Mouse (Mus musculus) kidney, adult 11 months (tissue): ENCODE results near the gene Fam187b.

Source experiments
- DNase-seq: peaks from one replicate; pipeline ENCODE4 v3.0.0; 2022

Gene Fam187b

GRCm38 (mm10) chr7:30958866-30959487 lies 14.6 kb upstream of the Fam187b start:
- DNase-seq: no peak

GRCm38 (mm10) chr7:30959786-30960349 lies 13.7 kb upstream of the Fam187b start:
- DNase-seq: no peak

GRCm38 (mm10) chr7:30962862-30963261 lies 10.7 kb upstream of the Fam187b start:
- DNase-seq: no peak

GRCm38 (mm10) chr7:30964366-30964765 lies 9.2 kb upstream of the Fam187b start:
- no peak for DNase-seq

- DNase-seq: no peak
Observed at GRCm38 (mm10) chr7:30965677-30966076, 7.9 kb upstream of the Fam187b start.

- DNase-seq: no peak
Observed at GRCm38 (mm10) chr7:30966657-30967056, 6.9 kb upstream of the Fam187b start.

GRCm38 (mm10) chr7:30968611-30969010 lies 5.0 kb upstream of the Fam187b start:
- DNase-seq: no peak

GRCm38 (mm10) chr7:30969174-30969573 lies 4.4 kb upstream of the Fam187b start:
- no peak for DNase-seq

GRCm38 (mm10) chr7:30971901-30972300 lies 1.7 kb upstream of the Fam187b start:
- no peak for DNase-seq

GRCm38 (mm10) chr7:30972426-30973250 lies 952 bp upstream of the Fam187b start:
- DNase-seq: peak; percentile 40

GRCm38 (mm10) chr7:30973251-30973500 lies 414 bp upstream of the Fam187b start, which contains the start of gene Lsr:
Gene Lsr, minus strand, starts transcription at chr7:30973464.
- no peak for DNase-seq

GRCm38 (mm10) chr7:30981703-30982102 lies 8.1 kb downstream of the Fam187b start:
- no peak for DNase-seq

GRCm38 (mm10) chr7:30985357-30985756 lies 11.8 kb downstream of the Fam187b start:
- DNase-seq: no peak

- no peak for DNase-seq
Observed at GRCm38 (mm10) chr7:30988519-30989162, 15.1 kb downstream of the Fam187b start.

- DNase-seq: no peak
Observed at GRCm38 (mm10) chr7:30992148-30992547, 18.6 kb downstream of the Fam187b start.

- DNase-seq: no peak
Observed at GRCm38 (mm10) chr7:30993986-30994385, 20.4 kb downstream of the Fam187b start.

- DNase-seq: no peak
Observed at GRCm38 (mm10) chr7:30996491-30996890, 22.9 kb downstream of the Fam187b start.

- peak; percentile 57 for DNase-seq
Observed at GRCm38 (mm10) chr7:31000505-31001020, 27.0 kb downstream of the Fam187b start.

- DNase-seq: peak; percentile 36
Observed at GRCm38 (mm10) chr7:31002650-31003049, 29.1 kb downstream of the Fam187b start.

- DNase-seq: no peak
Observed at GRCm38 (mm10) chr7:31007775-31008174, 34.2 kb downstream of the Fam187b start.

- no peak for DNase-seq
Observed at GRCm38 (mm10) chr7:31008175-31008574, 34.6 kb downstream of the Fam187b start.

GRCm38 (mm10) chr7:31008889-31009288 lies 35.3 kb downstream of the Fam187b start:
- DNase-seq: no peak

- DNase-seq: no peak
Observed at GRCm38 (mm10) chr7:31012971-31013370, 39.4 kb downstream of the Fam187b start.
